Mouse (Mus musculus): Measurements from ENCODE around the gene Ndufs8. TPM values are rescaled to one million over a fixed set of nuclear protein-coding genes. Genes with fewer than 3 reads are reported as not detected.
A peak's percentile ranks its signal among the peaks of the same experiment; 100 is the strongest.

Gene Ndufs8
- polyA plus RNA-seq, 1 experiment: 58.3 TPM

- H3K4me3 ChIP-seq (replicated peaks; ENCODE audit: control insufficient read depth, low read depth, low read length): peak overlapping the region; percentile 69
- H3K27ac ChIP-seq (ENCODE audit: control insufficient read depth, insufficient read depth, low read depth, low read length, poor library complexity): peak overlapping the region; percentile 92
- 6% methylated on average over 6 of the region's 6 CpGs for WGBS
- TF ChIP-seq CTCF (IDR thresholded peaks at IDR 0.05; ENCODE audit: control insufficient read depth, insufficient read depth, low read length) (no peak), POLR2A (IDR thresholded peaks at IDR 0.05; ENCODE audit: borderline replicate concordance, control insufficient read depth, low read depth, low read length) (no peak)
- peaks cover 2% of the 10 kb centered on the region for H3K4me1 ChIP-seq (ENCODE audit: control insufficient read depth, insufficient read depth, low read length)
These were observed 7.2 kb downstream of the Ndufs8 start for GRCm38 (mm10) chr19:3905261-3905969.

- Histone ChIP-seq H3K4me3 (replicated peaks; ENCODE audit: control insufficient read depth, low read depth, low read length) (no peak overlapping the region), H3K4me1 (ENCODE audit: control insufficient read depth, insufficient read depth, low read length) (peaks cover 2% of the 10 kb centered on the region), H3K27ac (ENCODE audit: control insufficient read depth, insufficient read depth, low read depth, low read length, poor library complexity) (no peak overlapping the region)
- TF ChIP-seq CTCF (IDR thresholded peaks at IDR 0.05; ENCODE audit: control insufficient read depth, insufficient read depth, low read length) (no peak), POLR2A (IDR thresholded peaks at IDR 0.05; ENCODE audit: borderline replicate concordance, control insufficient read depth, low read depth, low read length) (no peak)
- WGBS: 65% methylated on average over 10 of the region's 10 CpGs
These were observed 8.3 kb downstream of the Ndufs8 start for GRCm38 (mm10) chr19:3904363-3904675.

- TF ChIP-seq CTCF (IDR thresholded peaks at IDR 0.05; ENCODE audit: control insufficient read depth, insufficient read depth, low read length) (no peak), POLR2A (IDR thresholded peaks at IDR 0.05; ENCODE audit: borderline replicate concordance, control insufficient read depth, low read depth, low read length) (no peak)
These were observed 8.8 kb downstream of the Ndufs8 start for GRCm38 (mm10) chr19:3903648-3904362.

GRCm38 (mm10) chr19:3902966-3903365 lies 9.6 kb downstream of the Ndufs8 start:
- 37% methylated on average over 12 of the region's 12 CpGs for WGBS
- Histone ChIP-seq H3K4me3 (replicated peaks; ENCODE audit: control insufficient read depth, low read depth, low read length) (no peak overlapping the region), H3K27ac (ENCODE audit: control insufficient read depth, insufficient read depth, low read depth, low read length, poor library complexity) (no peak overlapping the region), H3K4me1 (ENCODE audit: control insufficient read depth, insufficient read depth, low read length) (peaks cover 3% of the 10 kb centered on the region)
- TF ChIP-seq POLR2A (IDR thresholded peaks at IDR 0.05; ENCODE audit: borderline replicate concordance, control insufficient read depth, low read depth, low read length) (no peak), CTCF (IDR thresholded peaks at IDR 0.05; ENCODE audit: control insufficient read depth, insufficient read depth, low read length) (no peak)

More at GRCm38 (mm10) chr19:3903648-3904362, 8.8 kb downstream of the Ndufs8 start:
- Histone ChIP-seq H3K4me1 (ENCODE audit: control insufficient read depth, insufficient read depth, low read length) (peaks cover 2% of the 10 kb centered on the region), H3K4me3 (replicated peaks; ENCODE audit: control insufficient read depth, low read depth, low read length) (no peak overlapping the region), H3K27ac (ENCODE audit: control insufficient read depth, insufficient read depth, low read depth, low read length, poor library complexity) (no peak overlapping the region)
- 85% methylated on average over 25 of the region's 25 CpGs for WGBS

- 87% methylated on average over 4 of the region's 4 CpGs for WGBS
- no peak overlapping the region for H3K27ac ChIP-seq (ENCODE audit: control insufficient read depth, insufficient read depth, low read depth, low read length, poor library complexity)
- TF ChIP-seq POLR2A (IDR thresholded peaks at IDR 0.05; ENCODE audit: borderline replicate concordance, control insufficient read depth, low read depth, low read length) (no peak), CTCF (IDR thresholded peaks at IDR 0.05; ENCODE audit: control insufficient read depth, insufficient read depth, low read length) (no peak)
- peaks cover 1% of the 10 kb centered on the region; the same call in 1 of the 2 replicates for H3K4me1 ChIP-seq (ENCODE audit: control insufficient read depth, insufficient read depth, low read length)
- H3K4me3 ChIP-seq (replicated peaks; ENCODE audit: control insufficient read depth, low read depth, low read length): no peak overlapping the region
These were observed 13.0 kb downstream of the Ndufs8 start for GRCm38 (mm10) chr19:3899618-3900017.

GRCm38 (mm10) chr19:3898952-3899351 lies 13.6 kb downstream of the Ndufs8 start:
- TF ChIP-seq POLR2A (IDR thresholded peaks at IDR 0.05; ENCODE audit: borderline replicate concordance, control insufficient read depth, low read depth, low read length) (no peak), CTCF (IDR thresholded peaks at IDR 0.05; ENCODE audit: control insufficient read depth, insufficient read depth, low read length) (no peak)
- Histone ChIP-seq H3K4me3 (replicated peaks; ENCODE audit: control insufficient read depth, low read depth, low read length) (no peak overlapping the region), H3K4me1 (ENCODE audit: control insufficient read depth, insufficient read depth, low read length) (peaks cover 1% of the 10 kb centered on the region; the same call in 1 of the 2 replicates), H3K27ac (ENCODE audit: control insufficient read depth, insufficient read depth, low read depth, low read length, poor library complexity) (no peak overlapping the region)
- WGBS: 63% methylated on average over 7 of the region's 7 CpGs

- no peak overlapping the region for H3K27ac ChIP-seq (ENCODE audit: control insufficient read depth, insufficient read depth, low read depth, low read length, poor library complexity)
- H3K4me1 ChIP-seq (ENCODE audit: control insufficient read depth, insufficient read depth, low read length): peaks cover 1% of the 10 kb centered on the region; the same call in 1 of the 2 replicates
- no peak for TF ChIP-seq POLR2A (IDR thresholded peaks at IDR 0.05; ENCODE audit: borderline replicate concordance, control insufficient read depth, low read depth, low read length)
- TF ChIP-seq CTCF (IDR thresholded peaks at IDR 0.05; ENCODE audit: control insufficient read depth, insufficient read depth, low read length): no peak
- 85% methylated on average over 5 of the region's 5 CpGs for WGBS
- no peak overlapping the region for H3K4me3 ChIP-seq (replicated peaks; ENCODE audit: control insufficient read depth, low read depth, low read length)
These were observed 15.0 kb downstream of the Ndufs8 start for GRCm38 (mm10) chr19:3897557-3897956.

- H3K4me1 ChIP-seq (ENCODE audit: control insufficient read depth, insufficient read depth, low read length): peaks cover 1% of the 10 kb centered on the region; the same call in 1 of the 2 replicates
- WGBS: 86% methylated on average over 10 of the region's 10 CpGs
- no peak overlapping the region for H3K27ac ChIP-seq (ENCODE audit: control insufficient read depth, insufficient read depth, low read depth, low read length, poor library complexity)
- H3K4me3 ChIP-seq (replicated peaks; ENCODE audit: control insufficient read depth, low read depth, low read length): no peak overlapping the region
- no peak for TF ChIP-seq POLR2A (IDR thresholded peaks at IDR 0.05; ENCODE audit: borderline replicate concordance, control insufficient read depth, low read depth, low read length)
- TF ChIP-seq CTCF (IDR thresholded peaks at IDR 0.05; ENCODE audit: control insufficient read depth, insufficient read depth, low read length): no peak
These were observed 16.4 kb downstream of the Ndufs8 start for GRCm38 (mm10) chr19:3896208-3896607.
